Mouse (Mus musculus) gonadal fat pad, adult 2 months (tissue): ENCODE results near the gene Pah. TPM values are rescaled to one million over a fixed set of nuclear protein-coding genes. Genes with fewer than 3 reads are reported as not detected.

Source experiments
- DNase-seq: peaks from one replicate; pipeline ENCODE4 v3.0.0-alpha.2; 2012; ENCODE audit warnings: low read depth
- polyA plus RNA-seq: library from polyadenylated mRNA; depleted of rRNA; stranded (reverse); fragments of >200 nt; gene quantifications from 2 replicates; pipeline ENCODE4 v1.2.3, GENCODE M21; 2012; rRNA removed

The Pah gene
- 0.12 and 1.4 TPM in 2 replicates for polyA plus RNA-seq

- no peak for DNase-seq
Measured at GRCm38 (mm10) chr10:87521646-87522045, at the start of gene Pah. Gene Pah (plus strand): TSS chr10:87521795.

DNA sequence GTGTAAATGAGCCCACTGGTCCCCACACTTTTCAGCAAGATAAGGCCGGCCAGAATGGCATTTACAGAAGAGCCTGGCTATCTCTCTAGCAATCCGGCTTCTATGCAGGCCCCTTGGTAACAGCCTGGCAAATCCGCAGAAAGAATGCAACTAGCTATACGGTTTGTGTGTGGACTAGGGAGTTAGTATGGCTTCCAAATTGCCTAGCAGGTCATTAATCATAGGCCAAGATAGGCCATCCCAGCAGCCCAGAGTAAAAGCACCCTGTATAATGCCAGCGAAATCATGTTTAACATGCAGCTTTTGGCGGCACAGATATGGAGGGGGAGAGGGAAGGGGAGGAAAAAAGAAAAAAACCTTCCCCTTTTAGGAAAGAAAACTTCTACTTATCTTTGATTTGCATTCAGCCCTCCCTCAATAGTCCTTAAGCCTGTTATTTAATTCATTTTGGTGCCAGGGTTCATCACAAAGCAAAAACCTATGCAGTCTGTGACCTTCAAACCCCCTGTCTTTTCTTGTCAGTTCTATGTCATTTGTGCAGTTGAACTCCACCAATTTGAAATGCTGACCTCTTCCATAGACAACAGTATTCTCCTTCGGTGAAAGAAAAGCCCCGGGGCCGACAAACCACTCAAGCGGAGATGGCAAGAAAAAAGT is 48.0 kb upstream of the Pah start:
- DNase-seq, result no peak

- DNase-seq, result no peak
Measured at GRCm38 (mm10) chr10:87474971-87475370, 46.6 kb upstream of the Pah start.

- DNase-seq, result no peak
Measured at GRCm38 (mm10) chr10:87477895-87478294, 43.7 kb upstream of the Pah start.

DNA sequence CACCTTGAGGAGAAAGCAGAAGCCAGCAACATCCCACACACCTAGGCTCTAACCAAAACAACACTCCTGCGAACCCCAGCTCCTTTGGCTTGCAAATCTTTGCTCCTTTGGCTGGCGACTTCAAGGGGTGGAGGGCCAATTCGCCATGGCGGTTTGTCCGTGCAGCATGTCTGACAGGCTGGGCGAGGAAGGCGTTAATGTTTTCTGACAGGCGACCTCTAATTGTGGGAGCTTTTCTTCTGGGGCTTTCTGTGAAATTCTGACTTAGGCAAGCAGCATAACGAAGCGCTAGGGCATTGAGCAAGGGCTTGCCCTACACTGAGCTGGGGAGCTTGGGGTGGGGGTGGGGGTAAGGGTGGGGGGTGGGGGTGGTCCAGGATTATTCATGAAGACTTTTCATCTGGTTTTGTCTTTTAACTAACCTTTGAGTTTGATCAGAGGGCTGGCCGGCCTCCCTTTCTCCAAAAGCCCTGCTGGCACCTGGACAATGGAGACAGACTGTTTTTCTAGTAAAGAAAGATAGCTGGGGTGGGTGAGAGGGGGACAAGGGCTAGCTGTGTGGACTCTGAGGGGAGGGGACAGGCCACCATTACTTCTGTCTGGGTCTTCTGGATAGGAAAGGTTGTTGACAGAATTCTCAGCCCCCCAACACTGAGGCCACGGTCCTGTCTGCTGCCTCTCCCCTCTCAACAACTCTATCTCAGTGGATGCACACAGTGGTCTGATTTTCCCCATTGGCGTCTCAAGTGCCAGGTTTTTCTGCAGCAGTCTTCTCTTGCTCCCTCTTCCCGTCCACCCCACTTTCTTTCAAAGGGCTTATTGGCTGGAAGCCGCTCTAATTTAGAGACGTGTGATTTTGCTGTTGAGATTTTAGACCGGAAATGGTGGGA is 36.5 kb upstream of the Pah start:
- no peak for DNase-seq

DNA sequence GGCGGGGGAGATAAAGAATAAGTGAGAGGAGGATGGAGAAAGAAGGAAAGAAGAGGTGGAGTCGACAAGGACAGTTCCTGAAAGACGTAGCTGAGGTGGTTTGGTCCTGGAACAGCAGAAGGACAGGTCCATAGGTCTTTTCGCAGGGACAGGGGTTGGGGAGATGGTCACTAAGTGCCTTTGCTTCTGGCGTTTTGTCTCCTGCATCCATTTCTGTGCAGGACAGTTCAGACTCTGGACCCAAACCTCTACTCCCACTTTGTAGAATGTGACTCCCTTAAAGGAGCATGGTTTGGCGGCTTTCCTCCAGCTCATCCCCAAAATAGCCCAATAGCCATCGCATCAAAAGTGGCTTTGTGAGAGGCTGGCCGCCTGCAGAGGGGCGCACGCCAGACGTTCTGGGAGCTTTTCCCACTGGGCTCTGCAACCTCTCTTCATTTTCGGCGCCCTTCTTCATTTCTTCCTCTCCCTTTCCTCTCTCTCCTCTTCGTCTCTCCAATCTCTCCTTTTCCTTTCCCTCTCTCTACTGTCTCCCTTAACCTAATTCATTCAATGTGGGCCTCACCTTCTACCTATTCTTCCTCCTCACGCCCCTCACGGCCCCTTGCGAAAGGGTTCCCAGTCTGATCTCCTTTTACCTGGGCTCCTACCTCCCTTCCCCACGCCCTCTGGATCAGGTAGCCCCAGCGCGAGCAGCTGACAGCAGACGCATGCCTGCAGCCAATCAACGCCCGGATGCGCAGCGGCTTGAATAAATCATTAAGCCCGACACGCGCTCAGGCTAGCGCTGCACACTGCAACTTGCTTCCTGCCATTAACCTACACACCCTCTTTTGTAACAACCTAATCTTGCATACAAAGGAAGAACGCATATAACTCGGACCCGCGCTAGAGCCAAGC is 35.6 kb upstream of the Pah start:
- DNase-seq, result no peak

- DNase-seq, result no peak
Measured at GRCm38 (mm10) chr10:87488429-87489145, 33.0 kb upstream of the Pah start.

DNA sequence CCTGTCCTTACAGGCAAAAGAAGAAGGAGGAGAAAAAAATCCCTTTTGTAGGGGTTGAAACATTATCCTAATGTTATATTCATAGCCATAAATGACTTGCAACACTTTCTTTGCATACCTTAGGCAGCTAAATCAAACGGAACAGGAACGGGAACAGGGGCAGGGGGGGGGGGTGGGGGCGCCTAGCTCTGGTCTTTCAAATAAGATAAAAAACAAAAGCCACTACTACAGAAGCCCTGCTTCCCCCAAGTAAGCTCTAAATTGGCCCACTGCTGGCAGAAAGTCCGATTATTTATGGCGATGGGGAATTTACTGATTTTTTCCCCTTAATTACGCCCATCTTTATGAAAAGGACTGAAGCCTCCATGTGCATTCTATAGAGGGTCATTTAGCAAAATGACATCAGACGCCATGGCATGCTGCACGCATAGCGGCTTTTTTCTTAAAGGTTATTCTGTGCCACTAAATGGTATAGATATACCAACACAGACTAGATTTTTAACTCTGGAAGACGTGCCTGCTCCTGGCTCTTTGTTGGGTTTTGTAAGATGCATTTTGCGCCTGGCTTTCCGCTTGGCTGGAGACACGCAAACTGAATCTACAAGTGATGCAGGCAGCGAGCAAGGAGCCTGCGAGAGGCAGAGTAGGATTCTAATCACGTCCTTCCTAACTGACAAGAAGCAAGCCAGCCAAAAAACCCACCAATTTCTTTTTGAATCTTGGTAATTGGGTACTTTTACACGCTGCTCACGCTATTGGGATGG is 32.2 kb upstream of the Pah start:
- DNase-seq, result no peak

- DNase-seq, result no peak
Measured at GRCm38 (mm10) chr10:87490328-87490727, 31.3 kb upstream of the Pah start.

- DNase-seq, result no peak
Measured at GRCm38 (mm10) chr10:87491485-87492040, 30.0 kb upstream of the Pah start.

DNA sequence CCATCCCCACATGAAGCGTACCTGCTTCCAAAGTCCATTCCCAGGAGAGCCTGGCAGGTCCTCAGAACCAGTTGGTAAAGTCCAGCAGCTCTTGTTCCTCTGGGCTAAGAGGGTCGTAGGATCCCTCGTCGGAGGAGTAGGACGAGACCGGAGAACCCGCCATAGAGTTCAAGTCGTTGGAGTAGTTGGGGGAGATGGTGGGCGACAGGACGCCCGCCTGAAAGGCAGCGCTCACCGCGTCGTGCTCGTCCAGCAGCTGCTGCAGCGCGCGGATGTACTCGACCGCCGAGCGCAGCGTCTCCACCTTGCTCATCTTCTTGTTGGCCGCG is 29.3 kb upstream of the Pah start:
- DNase-seq, result no peak

DNA sequence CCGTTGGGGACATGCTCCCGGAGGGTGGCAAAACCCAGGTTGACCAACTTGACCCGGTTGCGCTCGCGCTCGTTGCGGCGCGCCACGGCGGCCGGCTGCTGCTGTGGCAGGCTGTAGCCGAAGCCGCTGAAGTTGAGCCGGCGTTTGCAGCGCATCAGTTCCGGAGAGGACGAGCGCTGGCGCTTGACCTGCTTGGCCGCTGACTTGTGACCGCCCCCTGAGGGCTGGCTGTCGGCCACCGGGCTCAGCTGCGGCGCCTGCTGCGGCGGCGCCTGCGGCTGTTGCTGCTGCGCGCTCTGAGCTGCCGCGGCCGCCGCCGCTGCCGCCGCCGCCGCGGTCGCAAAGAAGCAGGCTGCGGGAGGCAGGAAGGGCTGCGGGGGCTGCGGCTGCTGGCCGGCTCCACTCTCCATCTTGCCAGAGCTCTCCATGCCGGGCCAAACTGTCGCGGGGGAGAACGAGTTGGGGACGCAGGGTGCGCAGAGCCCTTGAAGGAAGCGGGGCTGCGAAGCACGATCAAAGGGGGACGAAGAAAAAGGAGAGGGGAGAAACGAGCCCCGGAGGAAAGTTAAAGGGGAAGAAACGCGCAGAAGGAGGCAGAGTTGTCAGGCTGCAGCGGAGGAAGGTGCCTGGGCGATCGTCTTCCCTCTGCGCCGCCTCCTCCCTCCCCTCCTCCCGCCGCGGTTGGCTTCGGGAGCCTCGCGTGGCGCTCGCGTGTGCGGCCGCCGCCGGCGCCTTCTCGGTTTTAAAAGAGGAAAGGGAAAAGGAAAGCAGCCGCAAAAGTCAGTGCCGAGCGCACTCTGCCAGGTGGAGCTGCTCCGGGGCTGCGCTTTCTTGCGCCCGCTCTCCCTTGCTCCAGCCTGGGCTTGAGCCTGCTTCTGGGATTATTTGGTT is 28.7 kb upstream of the Pah start:
- DNase-seq, result no peak

DNA sequence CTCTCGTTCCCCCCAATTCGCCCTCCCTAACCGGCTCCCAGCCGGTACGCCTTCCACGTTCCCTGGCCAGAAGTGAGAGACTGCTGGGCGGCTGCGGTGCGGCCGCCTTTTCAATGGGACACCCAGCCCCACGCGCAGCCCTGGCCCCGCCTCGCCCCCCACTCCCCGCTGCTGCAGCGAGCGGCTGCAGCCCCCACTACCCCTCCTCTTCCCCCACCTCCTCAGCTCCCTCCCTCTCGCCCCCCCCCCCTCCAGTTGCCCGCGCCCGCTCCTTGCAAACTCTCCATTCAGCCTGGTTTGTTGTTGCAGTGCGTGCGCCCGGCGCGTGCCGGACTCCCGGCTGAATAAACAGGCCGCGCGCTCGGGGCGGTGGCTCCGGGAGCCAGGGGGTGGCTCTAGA is 28.0 kb upstream of the Pah start, which contains the start of gene Ascl1:
Gene Ascl1, minus strand, starts transcription at position 85 of the 400 bp plus-strand sequence.
- DNase-seq, result no peak

DNA sequence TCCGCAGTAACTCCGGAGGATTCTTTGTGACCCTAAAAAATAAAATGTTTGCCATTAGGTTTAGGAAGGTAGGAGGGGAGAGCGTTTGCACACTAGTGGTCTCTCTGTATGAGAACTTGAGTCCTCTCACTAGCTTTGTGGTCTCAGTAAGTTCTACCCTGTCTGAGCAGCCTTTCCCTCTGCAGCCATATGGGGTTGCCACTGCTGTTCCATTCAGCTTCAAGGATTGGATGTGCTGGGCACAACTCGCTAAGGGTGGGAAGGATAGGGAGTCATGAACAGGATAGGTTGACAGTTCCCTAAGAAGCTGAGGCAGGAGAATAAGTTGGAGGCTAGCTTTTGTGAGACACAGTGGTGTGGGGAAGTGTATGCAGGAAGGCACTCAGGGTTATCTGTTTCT is 27.4 kb upstream of the Pah start:
- DNase-seq, result no peak

- DNase-seq, result no peak
Measured at GRCm38 (mm10) chr10:87494596-87494995, 27.0 kb upstream of the Pah start.

DNA sequence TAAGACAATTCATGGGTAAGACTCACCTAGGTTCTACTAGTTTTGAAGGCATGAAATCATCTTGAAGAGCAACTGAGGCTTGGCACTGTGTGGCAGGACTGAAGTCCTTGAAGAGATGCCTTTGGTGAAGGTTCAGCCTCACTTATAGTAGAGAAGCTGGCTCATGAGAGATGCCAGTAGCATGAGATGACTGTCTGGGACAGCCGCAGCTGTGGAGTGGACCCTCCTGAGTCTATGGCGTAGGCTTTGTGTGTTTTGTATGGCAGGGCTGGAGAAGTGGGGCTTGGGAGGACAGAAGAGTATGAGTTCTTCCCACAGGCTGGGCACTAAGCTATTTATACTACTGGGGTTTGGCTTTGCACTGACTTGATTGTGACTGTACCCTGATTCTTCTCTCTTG is 24.5 kb upstream of the Pah start:
- no peak for DNase-seq

DNA sequence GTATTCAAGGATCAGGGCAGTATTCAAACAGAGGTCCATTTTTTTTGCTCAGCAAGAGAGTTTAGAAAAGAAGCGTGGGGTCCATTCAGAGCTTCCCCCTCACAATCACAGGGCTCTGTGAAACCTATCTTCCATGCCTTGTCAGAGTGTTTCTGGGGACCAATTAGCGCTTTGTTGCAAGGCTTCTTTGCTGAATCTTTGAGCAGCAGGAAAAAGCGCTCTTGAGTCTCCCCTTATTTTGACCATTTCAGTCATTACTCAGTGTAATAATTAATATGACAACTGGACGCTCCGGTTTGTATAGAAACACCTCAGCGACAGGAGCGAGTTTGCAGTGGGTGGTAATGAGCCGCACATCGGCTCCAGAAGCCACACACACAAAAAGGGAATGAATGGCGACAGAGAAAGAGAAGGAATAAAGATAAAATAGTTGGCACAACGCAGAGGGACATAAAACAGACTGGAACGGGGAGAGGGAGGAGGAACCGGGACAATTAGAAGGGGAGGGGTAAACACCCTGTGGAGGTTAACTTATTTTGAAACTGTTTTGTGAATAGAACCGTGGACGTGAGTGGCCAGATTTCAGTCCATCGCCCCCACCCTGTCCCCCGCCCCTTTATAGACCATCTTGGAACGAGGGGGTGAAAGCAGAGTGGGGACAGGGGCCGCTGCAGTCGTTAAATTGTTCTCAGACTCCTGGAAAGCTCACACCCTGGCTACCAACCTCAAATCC is 20.5 kb upstream of the Pah start:
- no peak for DNase-seq

GRCm38 (mm10) chr10:87501659-87502042 is 19.9 kb upstream of the Pah start:
- no peak for DNase-seq

DNA sequence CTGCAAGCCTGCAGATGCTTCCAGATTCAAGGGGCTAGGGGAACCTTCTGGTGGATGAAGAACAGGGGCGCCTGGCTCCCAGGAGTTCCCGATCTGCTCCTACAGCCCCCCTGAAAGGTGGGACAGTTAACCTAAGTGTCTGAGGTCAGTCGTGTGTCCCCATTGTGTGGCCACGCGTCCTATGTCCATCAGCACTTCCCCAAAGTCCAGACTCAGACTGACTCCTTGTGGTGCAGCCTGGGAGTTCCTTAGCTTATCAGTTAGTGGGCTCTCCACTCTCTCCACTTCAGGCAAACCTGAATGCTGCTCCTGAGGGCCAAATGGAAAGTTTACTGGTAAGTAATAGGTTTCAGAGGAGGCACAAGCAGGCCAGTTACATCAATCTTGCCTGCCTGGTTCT is 19.3 kb upstream of the Pah start:
- DNase-seq, result no peak
